Mouse (Mus musculus) adipocyte (in vitro differentiated cells): ENCODE results near the gene Plbd1.

Source experiments
- DNase-seq: peaks from one replicate; pipeline ENCODE4 v3.0.0-alpha.2; 2016; ENCODE audit warnings: low spot score

Gene Plbd1

GRCm38 (mm10) chr6:136650664-136651063 is 11.1 kb downstream of the Plbd1 start:
- DNase-seq, result no peak

- no peak for DNase-seq
Measured at GRCm38 (mm10) chr6:136647455-136647861, 14.3 kb downstream of the Plbd1 start.

GRCm38 (mm10) chr6:136646207-136646606 is 15.5 kb downstream of the Plbd1 start:
- DNase-seq, result no peak

GRCm38 (mm10) chr6:136645754-136646153 is 16.0 kb downstream of the Plbd1 start:
- DNase-seq, result no peak

- DNase-seq, result no peak
Measured at GRCm38 (mm10) chr6:136644171-136644570, 17.6 kb downstream of the Plbd1 start.

- no peak for DNase-seq
Measured at GRCm38 (mm10) chr6:136634982-136635381, 26.7 kb downstream of the Plbd1 start.

- DNase-seq, result no peak
Measured at GRCm38 (mm10) chr6:136633719-136634118, 28.0 kb downstream of the Plbd1 start.

- DNase-seq, result no peak
Measured at GRCm38 (mm10) chr6:136633154-136633553, 28.6 kb downstream of the Plbd1 start.

- no peak for DNase-seq
Measured at GRCm38 (mm10) chr6:136631945-136632534, 29.7 kb downstream of the Plbd1 start.

GRCm38 (mm10) chr6:136631519-136631918 is 30.2 kb downstream of the Plbd1 start:
- DNase-seq, result no peak

GRCm38 (mm10) chr6:136629639-136630038 is 32.1 kb downstream of the Plbd1 start:
- DNase-seq, result no peak

GRCm38 (mm10) chr6:136625421-136625820 is 36.3 kb downstream of the Plbd1 start:
- no peak for DNase-seq

GRCm38 (mm10) chr6:136620361-136621139 is 41.2 kb downstream of the Plbd1 start:
- peak; percentile 97 for DNase-seq

- no peak for DNase-seq
Measured at GRCm38 (mm10) chr6:136614156-136614555, 47.6 kb downstream of the Plbd1 start.

GRCm38 (mm10) chr6:136612312-136612711 is 49.4 kb downstream of the Plbd1 start:
- DNase-seq, result peak; percentile 8

- DNase-seq, result no peak
Measured at GRCm38 (mm10) chr6:136611351-136612215, 50.1 kb downstream of the Plbd1 start.

- DNase-seq, result no peak
Measured at GRCm38 (mm10) chr6:136602601-136603000, 59.1 kb downstream of the Plbd1 start.

GRCm38 (mm10) chr6:136594541-136594940 is 67.2 kb downstream of the Plbd1 start:
- DNase-seq, result no peak

GRCm38 (mm10) chr6:136590739-136591138 is 71.0 kb downstream of the Plbd1 start:
- no peak for DNase-seq

- no peak for DNase-seq
Measured at GRCm38 (mm10) chr6:136566002-136566401, 95.7 kb downstream of the Plbd1 start.
